ENCODE assay signal across 11 mouse cellular contexts in the genomic region with DNA sequence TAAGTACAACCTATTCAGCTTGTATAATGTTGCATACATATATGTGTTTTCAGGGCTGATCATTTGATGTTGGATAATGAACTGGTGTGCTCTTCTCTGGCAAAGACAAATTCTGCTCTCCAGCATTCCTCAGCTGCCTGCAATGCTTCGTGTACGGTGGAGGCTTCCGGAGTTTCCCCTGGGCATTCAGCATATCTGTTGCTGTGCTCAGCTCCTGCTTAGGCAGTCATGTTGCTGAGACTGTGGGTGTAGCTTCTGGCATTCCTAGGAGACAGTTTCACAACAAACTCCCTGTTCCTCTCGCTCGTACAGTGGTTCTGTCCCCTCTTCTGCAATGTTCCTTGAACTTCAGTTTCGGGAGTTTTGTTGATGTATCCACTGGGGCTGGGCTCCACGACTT.
A peak's percentile ranks its signal among the peaks of the same experiment; 100 is the strongest.
DNase-seq lines count a peak whose midpoint lies in the region; ATAC-seq and TF ChIP-seq lines count a peak whose summit lies in the region.
"Had no signal": no experiment of that assay in that cellular context is flagged by ENCODE, and none has a peak within 500 bp of the region (broad histone marks: within the 10 kb centered on the region; RNA-seq: fewer than 3 reads in every experiment).

No protein-coding gene starts in this region.

- peak; percentile 29 for DNase-seq in gastrocnemius, adult 18-20 months (ENCODE audit: low spot score)
- DNase-seq in gastrocnemius, postnatal 36 days = no peak
- DNase-seq in liver, adult 2 months (ENCODE audit: extremely low read depth, low read depth, low spot score) = peak; percentile 24
- peak; percentile 50 for DNase-seq in adipocyte (ENCODE audit: low spot score)
- DNase-seq in lung, postnatal 36 days = peak; percentile 15
- DNase-seq in ovary, postnatal 36 days (ENCODE audit: low spot score) = no peak
- no peak for DNase-seq in adrenal gland, adult (ENCODE audit: inconsistent age in 2 of 2, low spot score in 1 of 2)

- H3K27ac ChIP-seq in liver, adult 2 months (replicated peaks; ENCODE audit: insufficient read depth, low read depth, low read length) = no peak overlapping the region
- H3K27ac ChIP-seq in liver, embryonic 12.5 days = no peak overlapping the region
- H3K27ac ChIP-seq: hindbrain, embryonic 15.5 days; midbrain, embryonic 10.5 days had no signal

- intact Hi-C loops in gastrocnemius, postnatal 36 days (cut with DNase I) = no loop called here

- no peak overlapping the region for H3K9ac ChIP-seq in liver, adult 2 months (ENCODE audit: low read depth, low read length)
- H3K9ac ChIP-seq in liver, embryonic 12.5 days = no peak overlapping the region
- H3K9ac ChIP-seq: hindbrain, embryonic 15.5 days had no signal

- H3K4me2 ChIP-seq in liver, embryonic 12.5 days = no peak overlapping the region
- H3K4me2 ChIP-seq: hindbrain, embryonic 15.5 days; liver, embryonic 11.5 days had no signal

- 69% methylated on average over 7 of the region's 7 CpGs for WGBS in liver, adult 2 months
- 57% methylated on average over 7 of the region's 7 CpGs for WGBS in liver, embryonic 12.5 days (ENCODE audit: insufficient replicate concordance)

- no peak overlapping the region for H3K4me3 ChIP-seq in liver, adult 2 months (ENCODE audit: insufficient read depth, low read depth, low read length)
- H3K4me3 ChIP-seq in liver, embryonic 12.5 days = no peak overlapping the region
- H3K4me3 ChIP-seq: hindbrain, embryonic 15.5 days; midbrain, embryonic 10.5 days had no signal

- TF ChIP-seq POLR2A in liver, adult 2 months (IDR thresholded peaks at IDR 0.05; ENCODE audit: extremely low read depth, insufficient read depth, low read length) = no peak

- no peaks in the 10 kb centered on the region for H3K27me3 ChIP-seq in liver, adult 2 months (ENCODE audit: control insufficient read depth, insufficient read depth, low read length)
- H3K27me3 ChIP-seq in liver, embryonic 12.5 days (replicated peaks) = no peaks in the 10 kb centered on the region
- H3K27me3 ChIP-seq: hindbrain, embryonic 15.5 days had no signal

- peaks cover 3% of the 10 kb centered on the region; the same call in 1 of the 2 replicates for H3K4me1 ChIP-seq in liver, adult 2 months (ENCODE audit: control insufficient read depth, insufficient read depth, low read length)
- no peaks in the 10 kb centered on the region for H3K4me1 ChIP-seq in liver, embryonic 12.5 days
- H3K4me1 ChIP-seq: hindbrain, embryonic 15.5 days; midbrain, embryonic 10.5 days had no signal

- no peaks in the 10 kb centered on the region for H3K9me3 ChIP-seq in liver, embryonic 12.5 days (replicated peaks)
- H3K9me3 ChIP-seq: hindbrain, embryonic 15.5 days; midbrain, embryonic 10.5 days had no signal

- H3K36me3 ChIP-seq in liver, adult 2 months (ENCODE audit: control insufficient read depth, insufficient read depth, low read length) = no peaks in the 10 kb centered on the region
- H3K36me3 ChIP-seq in liver, embryonic 12.5 days = no peaks in the 10 kb centered on the region
- H3K36me3 ChIP-seq: hindbrain, embryonic 15.5 days; midbrain, embryonic 10.5 days had no signal

- ATAC-seq in liver, embryonic 12.5 days = no peak

- TF ChIP-seq CTCF in liver, adult 2 months (IDR thresholded peaks at IDR 0.05; ENCODE audit: low read depth, low read length) = no peak

- H3K79me2 ChIP-seq in liver, adult 2 months (ENCODE audit: control insufficient read depth, insufficient read depth, low read length) = no peaks in the 10 kb centered on the region

Comparison
In these comparisons a context has a peak if more than half of its experiments do, and no peak if none do; other contexts are left out.
1. DNase-seq: peak in gastrocnemius, adult 18-20 months (single experiment), liver, adult 2 months (single experiment), adipocyte (single experiment) and lung, postnatal 36 days (single experiment); none in gastrocnemius, postnatal 36 days (0 of 2), ovary, postnatal 36 days (single experiment) and adrenal gland, adult (0 of 2).